Mouse (Mus musculus) bone marrow macrophage, adult 2 months (primary cell): ENCODE results near the gene Arl2bp.

Experiments used
- CTCF ChIP-seq: IDR thresholded peaks from 2 replicates; pipeline ENCODE4 v1.5.1; 2012; ENCODE audit warnings: low read depth, mild to moderate bottlenecking, low read length, moderate library complexity
- POLR2A ChIP-seq: IDR thresholded peaks from 2 replicates; pipeline ENCODE4 v1.6.1; 2012; ENCODE audit warnings: mild to moderate bottlenecking, low read depth, low read length, borderline replicate concordance

DNA sequence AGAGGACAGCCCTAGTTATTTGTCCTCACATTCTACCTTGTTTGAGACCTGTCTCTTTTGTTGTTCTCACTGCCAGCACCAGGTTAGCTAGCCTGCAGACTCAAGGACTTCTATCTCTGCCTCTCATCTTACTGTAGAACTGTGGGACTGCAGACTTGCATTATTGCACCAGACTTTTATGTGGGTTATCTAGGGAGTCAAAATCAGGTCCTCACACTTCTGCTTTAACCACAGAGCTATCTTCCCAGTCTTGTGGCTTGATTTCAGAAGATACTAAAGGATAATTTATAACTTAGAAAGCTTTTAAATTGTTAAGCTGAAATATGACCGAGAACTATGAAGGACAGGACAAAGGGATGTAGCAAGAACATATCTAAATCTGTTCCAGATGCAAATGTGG lies 41.5 kb upstream of the Arl2bp start:
- TF ChIP-seq POLR2A = no peak
- TF ChIP-seq CTCF = no peak
